Mouse (Mus musculus): ENCODE data around the gene Gorasp2. TPM values are rescaled to one million over a fixed set of nuclear protein-coding genes. Genes with fewer than 3 reads are reported as not detected.

Gene Gorasp2
- total and polyA plus RNA-seq, 3 experiments = 45.0 to 203 (median 69.4) TPM

- Histone ChIP-seq H3K9me3 (replicated peaks) (peaks cover under 1% of the 10 kb centered on the region), H3K27me3 (ENCODE audit: insufficient read depth, low read length) (no peaks in the 10 kb centered on the region), H3K4me3 (ENCODE audit: low read depth, low read length) (no peak overlapping the region), H3K36me3 (replicated peaks) (no peaks in the 10 kb centered on the region), H3K4me1 (ENCODE audit: insufficient read depth, low read depth, low read length) (no peaks in the 10 kb centered on the region)
- TF ChIP-seq CTCF (IDR thresholded peaks at IDR 0.05; ENCODE audit: low read depth, low read length) (no peak), POLR2AphosphoS5 (IDR thresholded peaks at IDR 0.05; ENCODE audit: insufficient replicate concordance, low read depth, low read length) (no peak)
- no peak for ATAC-seq (ENCODE audit: extremely low read depth, insufficient number of reproducible peaks, low FRiP score, poor library complexity, severe bottlenecking)
- DNase-seq (ENCODE audit: low spot score) = no peak
These were observed 39.1 kb upstream of the Gorasp2 start for GRCm38 (mm10) chr2:70622244-70622643.

- Histone ChIP-seq H3K27me3 (ENCODE audit: insufficient read depth, low read length) (peaks cover 4% of the 10 kb centered on the region; the same call in 1 of the 2 replicates), H3K4me3 (ENCODE audit: low read depth, low read length) (no peak overlapping the region), H3K4me1 (ENCODE audit: insufficient read depth, low read depth, low read length) (no peaks in the 10 kb centered on the region), H3K9me3 (replicated peaks) (peaks cover 3% of the 10 kb centered on the region), H3K36me3 (replicated peaks) (no peaks in the 10 kb centered on the region)
- ATAC-seq (ENCODE audit: extremely low read depth, insufficient number of reproducible peaks, low FRiP score, poor library complexity, severe bottlenecking) = no peak
- DNase-seq (ENCODE audit: low spot score) = no peak
- TF ChIP-seq CTCF (IDR thresholded peaks at IDR 0.05; ENCODE audit: low read depth, low read length) (no peak), POLR2AphosphoS5 (IDR thresholded peaks at IDR 0.05; ENCODE audit: insufficient replicate concordance, low read depth, low read length) (no peak), GATA2 (IDR thresholded peaks at IDR 0.05; ENCODE audit: borderline replicate concordance, low read depth, low read length) (no peak), GATA1 (IDR thresholded peaks at IDR 0.05; ENCODE audit: borderline replicate concordance, low read length) (no peak), TAL1 (conservative IDR thresholded peaks at IDR 0.05; ENCODE audit: low read depth, low read length) (no peak)
These were observed 35.6 kb upstream of the Gorasp2 start for GRCm38 (mm10) chr2:70625761-70626160.

DNA sequence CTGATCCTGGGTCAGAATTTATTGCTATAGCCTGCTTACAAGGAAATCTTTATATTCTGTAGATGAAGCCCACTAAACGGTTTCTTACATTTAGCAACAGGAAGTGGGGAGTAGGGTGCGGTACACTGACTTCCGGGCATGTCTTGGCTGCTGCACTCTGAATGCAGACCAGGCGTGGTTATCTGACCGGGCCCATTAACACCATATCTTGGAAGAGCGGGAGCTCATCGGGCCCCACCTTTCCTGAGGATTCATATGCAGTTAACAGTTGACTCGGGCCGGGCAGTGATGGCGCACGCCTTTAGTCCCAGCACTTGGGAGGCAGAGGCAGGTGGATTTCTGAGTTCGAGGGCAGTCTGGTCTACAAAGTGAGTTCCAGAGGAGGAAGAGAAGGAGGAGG is 33.0 kb upstream of the Gorasp2 start:
- Histone ChIP-seq H3K4me3 (ENCODE audit: low read depth, low read length) (no peak overlapping the region), H3K9me3 (replicated peaks) (peaks cover 3% of the 10 kb centered on the region), H3K36me3 (replicated peaks) (no peaks in the 10 kb centered on the region), H3K27me3 (ENCODE audit: insufficient read depth, low read length) (peaks cover 4% of the 10 kb centered on the region; the same call in 1 of the 2 replicates), H3K4me1 (ENCODE audit: insufficient read depth, low read depth, low read length) (no peaks in the 10 kb centered on the region)
- DNase-seq (ENCODE audit: low spot score) (no peak), ATAC-seq (ENCODE audit: extremely low read depth, insufficient number of reproducible peaks, low FRiP score, poor library complexity, severe bottlenecking) (no peak)
- TF ChIP-seq POLR2AphosphoS5 (IDR thresholded peaks at IDR 0.05; ENCODE audit: insufficient replicate concordance, low read depth, low read length) (no peak), CTCF (IDR thresholded peaks at IDR 0.05; ENCODE audit: low read depth, low read length) (no peak), GATA2 (IDR thresholded peaks at IDR 0.05; ENCODE audit: borderline replicate concordance, low read depth, low read length) (no peak), TAL1 (conservative IDR thresholded peaks at IDR 0.05; ENCODE audit: low read depth, low read length) (no peak), GATA1 (IDR thresholded peaks at IDR 0.05; ENCODE audit: borderline replicate concordance, low read length) (no peak)

DNA sequence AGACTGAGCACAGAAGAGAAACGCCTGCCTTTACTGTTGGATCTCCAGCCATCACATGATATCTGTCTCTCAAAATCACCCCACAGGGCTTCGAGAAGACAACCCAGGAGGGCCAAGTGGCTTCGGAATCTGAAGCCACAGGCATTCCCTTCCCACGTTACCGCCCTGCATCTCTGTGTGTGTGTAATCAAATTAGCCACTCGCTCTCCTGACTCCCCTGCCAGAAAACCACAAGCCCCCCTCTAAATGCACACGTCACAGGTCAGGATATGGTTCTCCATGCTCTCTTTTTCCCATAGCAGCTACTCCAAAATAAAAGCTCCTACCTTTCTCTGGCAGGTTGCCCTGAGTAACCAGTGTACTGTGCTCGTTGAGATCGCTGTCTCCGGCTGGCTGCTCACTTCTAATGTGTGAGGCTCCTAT is 32.0 kb upstream of the Gorasp2 start:
- Histone ChIP-seq H3K9me3 (replicated peaks) (peaks cover 3% of the 10 kb centered on the region), H3K4me3 (ENCODE audit: low read depth, low read length) (no peak overlapping the region), H3K4me1 (ENCODE audit: insufficient read depth, low read depth, low read length) (no peaks in the 10 kb centered on the region), H3K36me3 (replicated peaks) (no peaks in the 10 kb centered on the region), H3K27me3 (ENCODE audit: insufficient read depth, low read length) (peaks cover 4% of the 10 kb centered on the region)
- TF ChIP-seq GATA1 (IDR thresholded peaks at IDR 0.05; ENCODE audit: borderline replicate concordance, low read length) (no peak), CTCF (IDR thresholded peaks at IDR 0.05; ENCODE audit: low read depth, low read length) (no peak), GATA2 (IDR thresholded peaks at IDR 0.05; ENCODE audit: borderline replicate concordance, low read depth, low read length) (no peak), POLR2AphosphoS5 (IDR thresholded peaks at IDR 0.05; ENCODE audit: insufficient replicate concordance, low read depth, low read length) (no peak)
- ATAC-seq (ENCODE audit: extremely low read depth, insufficient number of reproducible peaks, low FRiP score, poor library complexity, severe bottlenecking) = no peak
- DNase-seq (ENCODE audit: low spot score) = no peak

DNA sequence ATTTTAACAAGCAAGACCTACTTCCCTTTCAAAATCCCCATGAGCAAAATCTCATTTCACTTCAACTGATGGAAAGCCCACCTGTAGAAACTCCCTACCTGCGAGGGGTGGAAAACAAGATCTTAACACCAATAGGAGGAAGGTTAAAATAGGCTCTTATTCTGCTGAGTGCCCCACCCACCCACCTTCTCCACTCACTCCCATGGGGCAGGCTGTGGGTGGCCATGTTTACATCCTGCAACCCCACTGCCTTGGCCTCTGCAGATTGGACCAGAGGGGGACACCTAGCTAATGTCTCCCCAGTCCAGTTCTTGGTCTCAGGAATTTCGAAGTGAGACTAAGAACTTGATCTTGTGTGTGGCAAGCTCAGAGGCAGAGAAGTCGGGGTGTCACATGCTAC is 31.5 kb upstream of the Gorasp2 start:
- Histone ChIP-seq H3K36me3 (replicated peaks) (no peaks in the 10 kb centered on the region), H3K4me3 (ENCODE audit: low read depth, low read length) (no peak overlapping the region), H3K4me1 (ENCODE audit: insufficient read depth, low read depth, low read length) (no peaks in the 10 kb centered on the region), H3K27me3 (ENCODE audit: insufficient read depth, low read length) (peaks cover 4% of the 10 kb centered on the region), H3K9me3 (replicated peaks) (peaks cover 3% of the 10 kb centered on the region)
- no peak for TF ChIP-seq GATA1 (IDR thresholded peaks at IDR 0.05; ENCODE audit: borderline replicate concordance, low read length)
- no peak for TF ChIP-seq POLR2AphosphoS5 (IDR thresholded peaks at IDR 0.05; ENCODE audit: insufficient replicate concordance, low read depth, low read length)
- no peak for TF ChIP-seq GATA2 (IDR thresholded peaks at IDR 0.05; ENCODE audit: borderline replicate concordance, low read depth, low read length)
- TF ChIP-seq CTCF (IDR thresholded peaks at IDR 0.05; ENCODE audit: low read depth, low read length) = no peak
- no peak for TF ChIP-seq TAL1 (conservative IDR thresholded peaks at IDR 0.05; ENCODE audit: low read depth, low read length)
- DNase-seq (ENCODE audit: low spot score) (no peak), ATAC-seq (ENCODE audit: extremely low read depth, insufficient number of reproducible peaks, low FRiP score, poor library complexity, severe bottlenecking) (no peak)

GRCm38 (mm10) chr2:70631321-70631720 is 30.1 kb upstream of the Gorasp2 start:
- ATAC-seq (ENCODE audit: extremely low read depth, insufficient number of reproducible peaks, low FRiP score, poor library complexity, severe bottlenecking) = no peak
- H3K36me3 ChIP-seq (replicated peaks) = no peaks in the 10 kb centered on the region
- no peak overlapping the region for H3K4me3 ChIP-seq (ENCODE audit: low read depth, low read length)
- peaks cover 4% of the 10 kb centered on the region for H3K27me3 ChIP-seq (ENCODE audit: insufficient read depth, low read length)
- H3K4me1 ChIP-seq (ENCODE audit: insufficient read depth, low read depth, low read length) = no peaks in the 10 kb centered on the region
- TF ChIP-seq POLR2AphosphoS5 (IDR thresholded peaks at IDR 0.05; ENCODE audit: insufficient replicate concordance, low read depth, low read length) = no peak
- no peak for TF ChIP-seq GATA2 (IDR thresholded peaks at IDR 0.05; ENCODE audit: borderline replicate concordance, low read depth, low read length)
- TF ChIP-seq GATA1 (IDR thresholded peaks at IDR 0.05; ENCODE audit: borderline replicate concordance, low read length) = no peak
- TF ChIP-seq CTCF (IDR thresholded peaks at IDR 0.05; ENCODE audit: low read depth, low read length) = no peak
- no peak for TF ChIP-seq TAL1 (conservative IDR thresholded peaks at IDR 0.05; ENCODE audit: low read depth, low read length)
- no peak for DNase-seq (ENCODE audit: low spot score)
- H3K9me3 ChIP-seq (replicated peaks) = peaks cover 3% of the 10 kb centered on the region

DNA sequence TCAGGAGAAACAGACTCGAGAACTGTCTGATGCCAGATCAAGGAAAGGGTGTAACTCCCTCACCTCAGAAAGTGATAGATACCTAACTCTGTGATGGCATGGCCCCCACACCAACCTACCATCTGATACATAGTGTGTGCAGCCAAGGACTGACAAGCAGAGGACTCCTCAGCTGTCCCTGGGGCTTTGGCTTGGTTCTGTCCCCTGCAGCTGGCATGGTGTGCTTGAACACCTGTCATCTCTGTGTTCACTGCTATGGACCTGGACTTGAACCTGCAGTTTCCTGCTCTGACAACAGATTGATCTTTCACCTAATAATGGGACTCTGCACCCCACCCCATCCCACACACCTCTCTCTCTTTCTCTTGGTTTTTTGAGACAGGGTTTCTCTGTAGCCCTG is 29.0 kb upstream of the Gorasp2 start:
- Histone ChIP-seq H3K36me3 (replicated peaks) (no peaks in the 10 kb centered on the region), H3K9me3 (replicated peaks) (peaks cover 6% of the 10 kb centered on the region), H3K4me3 (ENCODE audit: low read depth, low read length) (no peak overlapping the region), H3K4me1 (ENCODE audit: insufficient read depth, low read depth, low read length) (no peaks in the 10 kb centered on the region), H3K27me3 (ENCODE audit: insufficient read depth, low read length) (peaks cover 10% of the 10 kb centered on the region)
- ATAC-seq (ENCODE audit: extremely low read depth, insufficient number of reproducible peaks, low FRiP score, poor library complexity, severe bottlenecking) (no peak), DNase-seq (ENCODE audit: low spot score) (no peak)
- TF ChIP-seq CTCF (IDR thresholded peaks at IDR 0.05; ENCODE audit: low read depth, low read length) = no peak
- TF ChIP-seq GATA2 (IDR thresholded peaks at IDR 0.05; ENCODE audit: borderline replicate concordance, low read depth, low read length) = no peak
- no peak for TF ChIP-seq TAL1 (conservative IDR thresholded peaks at IDR 0.05; ENCODE audit: low read depth, low read length)
- no peak for TF ChIP-seq POLR2AphosphoS5 (IDR thresholded peaks at IDR 0.05; ENCODE audit: insufficient replicate concordance, low read depth, low read length)
- TF ChIP-seq GATA1 (IDR thresholded peaks at IDR 0.05; ENCODE audit: borderline replicate concordance, low read length) = no peak
